Mouse (Mus musculus) liver, embryonic 14.5 days (tissue): ENCODE results near the gene Sim1. TPM values are rescaled to one million over a fixed set of nuclear protein-coding genes. Genes with fewer than 3 reads are reported as not detected.

Experiments used
- ATAC-seq: fragments of 200-750 bp; cut with Nextera tagmentation; 2 replicates; pipeline ENCODE4 v1.8.0; 2017; ENCODE audit warnings: moderate number of reproducible peaks, mild to moderate bottlenecking, moderate library complexity; ENCODE audit not compliant: insufficient read depth
- DNase-seq, 3 experiments: peaks; one replicate each; pipeline ENCODE4 v3.0.0-alpha.2; 2012 to 2013; ENCODE audit warnings: low read depth in 3 of 3, low spot score in 3 of 3
- H3K27ac ChIP-seq: fragments of 300-500 bp; sonication (generic); 2 replicates; pipeline ENCODE4 v1.5.1; 2014; ENCODE audit warnings: moderate library complexity, mild to moderate bottlenecking, control low read depth, inconsistent platforms
- H3K27me3 ChIP-seq: fragments of 300-500 bp; sonication (generic); 2 replicates; pipeline ENCODE4 v1.6.1; 2014; ENCODE audit warnings: mild to moderate bottlenecking, low read length, moderate library complexity; ENCODE audit not compliant: control insufficient read depth, insufficient read depth
- H3K36me3 ChIP-seq: fragments of 300-500 bp; sonication (generic); replicated peaks from 2 replicates; pipeline ENCODE4 v1.6.1; 2014; ENCODE audit warnings: low read depth; ENCODE audit not compliant: control insufficient read depth, insufficient read depth
- H3K4me1 ChIP-seq, 2 experiments: fragments of 200-500 bp in 1 of 2; fragments of 300-500 bp in 1 of 2; sonication (generic) in 1 of 2; replicated peaks; 2 replicates each; pipeline ENCODE4 v1.6.1; 2012 to 2014; ENCODE audit warnings: antibody characterized with exemption in 1 of 2, inconsistent platforms in 1 of 2, low read length in 1 of 2; ENCODE audit not compliant: control insufficient read depth in 2 of 2, insufficient read depth in 2 of 2
- H3K4me2 ChIP-seq: fragments of 300-500 bp; sonication (generic); 2 replicates; pipeline ENCODE4 v1.6.1; 2014; ENCODE audit warnings: low read depth, mild to moderate bottlenecking, control low read depth, moderate library complexity
- H3K4me3 ChIP-seq, 2 experiments: fragments of 200-500 bp in 1 of 2; fragments of 300-500 bp in 1 of 2; sonication (generic) in 1 of 2; 2 replicates each; pipeline ENCODE4 v1.5.1; 2012 to 2014; ENCODE audit warnings: low read depth in 2 of 2, low read length in 2 of 2, mild to moderate bottlenecking in 2 of 2, control low read depth in 1 of 2, inconsistent platforms in 1 of 2, moderate library complexity in 1 of 2; ENCODE audit not compliant: insufficient read depth in 1 of 2
- H3K9ac ChIP-seq: fragments of 300-500 bp; sonication (generic); replicated peaks from 2 replicates; pipeline ENCODE4 v1.6.1; 2014; ENCODE audit warnings: mild to moderate bottlenecking, control low read depth, moderate library complexity
- H3K9me3 ChIP-seq: fragments of 300-500 bp; sonication (generic); 2 replicates; pipeline ENCODE4 v1.6.1; 2016; ENCODE audit warnings: low read length, mixed read lengths; ENCODE audit not compliant: control insufficient read depth
- CTCF ChIP-seq: IDR thresholded peaks from 2 replicates; pipeline ENCODE4 v1.5.1; 2016; ENCODE audit warnings: antibody characterized with exemption, low read depth, control low read depth
- EP300 ChIP-seq: IDR thresholded peaks from 2 replicates; pipeline ENCODE4 v1.6.1; 2016; ENCODE audit warnings: antibody characterized with exemption, low read depth
- WGBS: fragments of 180-500 bp; shearing (Covaris S2); extraction: QIAGEN DNeasy Blood & Tissue Kit; methylation state at CpG from one replicate; pipeline ENCODE4 v1.1.7; 2014; ENCODE audit not compliant: insufficient replicate concordance; 5-methylcytosine and 5-hydroxymethylcytosine counted together
- polyA plus RNA-seq, 2 experiments: library from polyadenylated mRNA; depleted of rRNA in 1 of 2; stranded (reverse) in 1 of 2; unstranded in 1 of 2; fragments of >200 nt; fragmentation: Nextera tagmentation in 1 of 2; extraction: Ambion mirVana in 1 of 2; gene quantifications; 2 replicates each; pipeline versions ENCODE4 v1.2.1 to v1.2.3; 2012 to 2014

Gene Sim1
- polyA plus RNA-seq, 2 experiments, result not detected

DNA sequence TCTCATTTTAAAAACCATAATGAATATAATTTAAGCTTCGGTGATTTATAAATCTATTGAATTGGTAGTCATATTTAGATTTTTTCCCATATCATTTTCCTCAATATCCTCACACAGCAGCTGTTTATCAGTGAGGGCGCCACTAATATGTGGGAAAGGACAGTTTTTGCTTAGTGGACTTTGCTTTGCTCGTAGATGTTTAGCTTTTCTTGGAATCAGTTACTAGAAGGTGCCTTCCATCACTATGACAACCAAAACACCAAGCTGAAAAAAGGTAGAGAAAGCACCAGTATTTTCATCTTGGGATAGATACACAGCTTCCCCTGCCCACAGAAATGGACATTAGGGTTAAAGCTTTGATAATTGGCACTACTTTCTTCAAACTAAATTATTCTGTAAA is 87.3 kb downstream of the Sim1 start:
- H3K9ac ChIP-seq, result no peak overlapping the region
- no peaks in the 10 kb centered on the region for H3K36me3 ChIP-seq
- H3K4me2 ChIP-seq, result no peak overlapping the region
- no peak overlapping the region for H3K4me3 ChIP-seq
- DNase-seq, result no peak
- H3K27ac ChIP-seq, result no peak overlapping the region
- H3K9me3 ChIP-seq, result no peaks in the 10 kb centered on the region
- TF ChIP-seq CTCF (no peak), EP300 (no peak)
- no peaks in the 10 kb centered on the region for H3K27me3 ChIP-seq
- no peak for ATAC-seq
- 69% methylated on average over 3 of the region's 3 CpGs for WGBS
- H3K4me1 ChIP-seq, result no peaks in the 10 kb centered on the region

DNA sequence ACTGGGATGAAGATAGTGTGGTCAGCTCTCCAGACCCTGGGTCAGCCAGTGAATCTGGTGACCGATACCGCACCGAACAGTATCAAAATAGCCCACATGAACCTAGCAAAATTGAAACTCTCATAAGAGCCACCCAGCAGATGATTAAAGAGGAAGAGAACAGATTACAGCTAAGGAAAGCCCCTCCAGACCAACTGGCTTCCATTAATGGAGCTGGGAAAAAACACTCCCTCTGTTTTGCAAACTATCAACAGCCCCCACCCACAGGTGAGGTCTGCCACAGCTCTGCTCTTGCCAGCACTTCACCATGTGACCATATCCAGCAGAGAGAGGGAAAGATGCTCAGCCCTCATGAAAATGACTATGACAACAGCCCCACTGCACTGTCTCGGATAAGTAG is 89.1 kb downstream of the Sim1 start:
- H3K36me3 ChIP-seq, result no peaks in the 10 kb centered on the region
- ATAC-seq (no peak), DNase-seq (no peak)
- H3K9me3 ChIP-seq, result no peaks in the 10 kb centered on the region
- 73% methylated on average over 4 of the region's 4 CpGs for WGBS
- no peak overlapping the region for H3K9ac ChIP-seq
- no peak overlapping the region for H3K27ac ChIP-seq
- H3K4me3 ChIP-seq, result no peak overlapping the region
- H3K4me2 ChIP-seq, result no peak overlapping the region
- no peaks in the 10 kb centered on the region for H3K4me1 ChIP-seq
- TF ChIP-seq EP300, result no peak
- no peak for TF ChIP-seq CTCF
- no peaks in the 10 kb centered on the region for H3K27me3 ChIP-seq

DNA sequence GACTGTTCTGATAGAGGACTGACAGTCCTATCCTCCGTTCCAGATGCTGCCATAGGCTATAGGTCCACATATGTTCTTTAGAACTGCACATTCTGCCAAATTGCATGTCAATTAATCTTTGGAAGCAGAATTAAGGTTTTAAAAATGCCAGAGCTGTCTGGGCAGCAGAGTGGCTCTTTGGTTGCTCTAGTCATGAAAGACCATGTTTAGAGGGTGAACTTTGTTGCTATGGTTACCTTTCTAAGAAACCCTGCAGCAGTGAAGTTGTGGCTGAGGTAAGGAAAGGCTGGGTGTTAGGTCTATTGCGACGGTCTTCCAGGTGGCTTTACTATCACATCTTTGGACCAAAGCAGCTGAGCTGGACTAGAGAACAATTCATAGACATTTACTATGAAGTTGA is 113.2 kb downstream of the Sim1 start:
- no peaks in the 10 kb centered on the region for H3K4me1 ChIP-seq
- H3K4me3 ChIP-seq, result no peak overlapping the region
- DNase-seq (no peak), ATAC-seq (no peak)
- no peak overlapping the region for H3K9ac ChIP-seq
- H3K27ac ChIP-seq, result no peak overlapping the region
- no peaks in the 10 kb centered on the region for H3K36me3 ChIP-seq
- WGBS, result 53% methylated on average over 3 of the region's 3 CpGs
- H3K4me2 ChIP-seq, result no peak overlapping the region
- TF ChIP-seq EP300 (no peak), CTCF (no peak)
- H3K9me3 ChIP-seq, result no peaks in the 10 kb centered on the region
- no peaks in the 10 kb centered on the region for H3K27me3 ChIP-seq

DNA sequence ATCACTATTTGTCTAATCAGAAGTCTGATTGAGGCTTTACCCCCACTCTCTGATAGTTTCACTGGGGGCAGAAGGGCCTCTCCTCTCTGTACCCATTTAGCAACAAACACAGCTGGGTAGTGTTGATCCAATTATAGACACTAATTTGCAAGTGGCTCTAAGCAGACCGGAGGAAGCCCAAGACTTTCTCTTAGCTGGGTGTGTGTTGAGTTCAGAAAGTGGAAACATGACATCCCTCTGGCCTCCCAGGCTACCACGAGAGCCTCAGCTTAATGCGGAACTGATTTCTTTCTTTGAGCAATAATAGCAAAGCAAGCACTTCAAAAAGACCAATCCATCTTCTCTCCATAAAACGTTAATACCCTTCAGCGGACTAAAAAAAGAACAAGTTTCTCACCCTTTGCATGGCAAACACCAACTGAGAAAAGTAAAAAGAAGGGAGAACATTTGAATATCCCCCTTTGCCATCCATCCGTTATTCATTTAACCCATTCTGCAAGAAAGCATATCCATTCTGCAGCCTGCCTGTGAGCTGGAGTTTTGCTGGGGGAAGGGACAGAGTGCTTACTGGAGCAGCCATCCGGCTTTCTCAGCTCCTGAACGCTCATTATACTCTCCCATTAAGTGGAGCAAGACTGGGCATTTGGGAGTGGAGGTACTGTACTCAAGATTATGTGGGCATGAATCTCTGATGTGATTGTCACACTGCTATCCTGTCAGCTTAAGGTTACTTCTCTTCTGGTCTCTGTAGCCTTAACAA is 117.0 kb downstream of the Sim1 start:
- no peaks in the 10 kb centered on the region for H3K9me3 ChIP-seq
- no peak overlapping the region for H3K4me2 ChIP-seq
- no peaks in the 10 kb centered on the region for H3K27me3 ChIP-seq
- no peak overlapping the region for H3K4me3 ChIP-seq
- no peak for ATAC-seq
- no peak overlapping the region for H3K9ac ChIP-seq
- DNase-seq, result no peak
- no peaks in the 10 kb centered on the region for H3K4me1 ChIP-seq
- no peak overlapping the region for H3K27ac ChIP-seq
- TF ChIP-seq CTCF, result no peak
- no peak for TF ChIP-seq EP300
- H3K36me3 ChIP-seq, result no peaks in the 10 kb centered on the region
- 27% methylated on average over 8 of the region's 8 CpGs for WGBS

DNA sequence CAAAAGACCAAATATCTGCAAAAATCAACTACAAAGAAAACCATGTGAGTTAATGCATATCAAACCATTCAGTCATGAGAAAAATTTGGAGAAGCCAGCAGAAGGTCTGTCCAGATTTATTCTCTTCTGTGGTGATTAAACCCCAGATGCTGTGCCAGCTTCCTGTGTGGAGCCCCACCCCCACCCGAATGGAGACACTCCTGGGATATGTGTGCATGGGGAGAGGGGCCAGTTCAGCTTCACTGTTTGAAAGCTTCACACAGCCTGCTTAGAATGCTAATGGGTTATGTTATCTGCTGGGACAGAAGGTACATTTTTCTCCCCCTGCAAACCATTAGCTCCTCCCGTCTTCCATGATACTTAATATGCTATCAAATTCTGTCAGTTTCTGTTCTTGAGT is 120.3 kb downstream of the Sim1 start:
- TF ChIP-seq EP300 (no peak), CTCF (no peak)
- ATAC-seq, result no peak
- H3K9ac ChIP-seq, result no peak overlapping the region
- DNase-seq, result no peak
- H3K4me2 ChIP-seq, result no peak overlapping the region
- WGBS, result 41% methylated on average over 2 of the region's 2 CpGs
- H3K27ac ChIP-seq, result no peak overlapping the region
- H3K27me3 ChIP-seq, result no peaks in the 10 kb centered on the region
- no peak overlapping the region for H3K4me3 ChIP-seq
- no peaks in the 10 kb centered on the region for H3K4me1 ChIP-seq
- H3K36me3 ChIP-seq, result no peaks in the 10 kb centered on the region
- no peaks in the 10 kb centered on the region for H3K9me3 ChIP-seq
